Mouse (Mus musculus) frontal cortex, postnatal 36 days (tissue): ENCODE results near the gene C1ql4.
"Not testable (repeated sequence)": the region's sequence is repeated elsewhere in the genome, so short reads cannot be mapped to it uniquely, and the experiment has no call there.

Experiments used
- DNase-seq, 2 experiments: peaks; one replicate each; pipeline ENCODE4 v3.0.0; 2022; ENCODE audit warnings: low spot score in 2 of 2

The C1ql4 gene

DNA sequence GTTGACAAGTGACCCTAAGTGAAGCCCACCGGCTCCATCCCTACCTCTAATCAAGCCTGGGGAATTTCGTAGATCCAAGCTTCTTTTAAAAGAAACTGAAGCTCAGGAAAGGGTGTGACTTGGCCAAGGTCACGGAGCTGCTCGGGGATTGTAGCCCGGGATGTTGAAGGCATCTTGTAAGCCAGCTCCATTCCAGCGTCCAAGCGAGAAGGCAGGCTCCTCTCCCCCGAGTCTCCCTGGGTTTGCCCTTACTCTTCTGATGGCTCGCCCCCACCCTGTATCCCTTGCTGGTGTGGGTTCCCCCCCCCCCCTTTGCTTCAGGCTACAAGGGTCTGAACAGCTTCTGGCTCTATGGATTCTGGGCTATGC, 10.9 kb upstream of the C1ql4 start:
- no peak for DNase-seq

DNA sequence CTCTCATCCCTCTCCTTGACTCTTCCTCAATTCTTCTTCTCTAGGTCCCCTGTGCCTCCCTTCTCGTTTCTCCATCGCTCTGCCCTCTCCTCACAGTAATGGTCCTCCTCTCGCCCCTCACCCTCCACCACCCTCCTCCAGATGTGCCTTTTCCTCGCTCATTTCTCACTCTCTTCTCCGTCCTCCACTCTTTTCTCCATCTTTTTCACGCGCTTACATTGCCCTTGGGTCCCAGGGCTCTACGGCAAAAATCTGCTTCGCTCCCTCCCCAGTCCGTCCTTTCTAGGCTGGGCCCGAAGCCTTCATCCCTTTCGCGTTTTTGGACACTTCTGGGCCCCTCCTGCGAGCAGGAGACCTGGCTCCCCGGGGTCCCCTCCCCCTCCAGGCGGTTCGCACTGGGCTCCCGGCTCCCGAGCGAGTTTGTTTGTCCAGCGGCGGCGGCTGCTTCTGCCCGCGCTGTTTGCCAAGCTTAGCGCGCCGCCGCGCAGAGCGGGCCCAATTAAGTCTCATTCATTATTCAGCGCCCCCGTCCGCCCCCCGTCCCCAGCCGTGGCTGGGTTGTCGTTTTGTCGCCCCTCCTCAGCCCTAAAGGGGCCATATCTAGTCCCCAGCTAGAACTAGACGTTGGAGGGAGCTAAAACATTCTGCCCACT, 10.3 kb upstream of the C1ql4 start:
- no peak for DNase-seq

DNA sequence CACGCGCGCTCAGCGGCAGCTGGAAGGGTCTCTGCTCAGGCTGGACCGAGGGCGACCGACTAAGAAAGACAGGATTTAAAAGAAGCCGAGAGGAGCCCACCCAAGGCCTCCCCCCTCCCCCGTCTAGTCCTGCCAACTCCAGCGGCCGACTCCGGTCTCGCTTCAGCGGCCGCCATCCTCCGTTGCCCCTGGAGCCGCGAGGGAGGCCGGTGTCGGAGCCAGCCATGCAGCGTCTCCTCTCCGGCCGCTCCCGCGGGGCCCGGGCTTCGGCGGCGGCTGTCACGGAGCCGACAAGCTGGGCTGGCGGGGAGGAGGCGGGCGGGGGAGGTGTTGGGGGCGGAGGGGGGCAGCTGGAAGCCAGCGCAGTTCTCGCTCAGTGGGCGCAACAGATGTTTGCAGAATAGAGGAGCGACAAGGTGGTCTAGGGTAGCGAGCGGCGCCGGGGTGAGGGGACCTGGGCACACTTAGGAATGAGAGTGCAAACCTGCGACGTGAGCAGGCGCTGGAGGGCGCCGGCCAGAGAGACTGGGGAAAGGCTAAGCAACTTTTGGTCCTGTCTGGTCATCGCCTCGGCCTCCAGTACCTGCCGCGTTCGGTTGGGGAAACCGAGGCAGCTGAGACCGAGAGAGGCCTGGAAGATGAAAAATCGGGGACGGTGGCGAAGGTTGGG, 9.3 kb upstream of the C1ql4 start:
- DNase-seq = no peak

DNA sequence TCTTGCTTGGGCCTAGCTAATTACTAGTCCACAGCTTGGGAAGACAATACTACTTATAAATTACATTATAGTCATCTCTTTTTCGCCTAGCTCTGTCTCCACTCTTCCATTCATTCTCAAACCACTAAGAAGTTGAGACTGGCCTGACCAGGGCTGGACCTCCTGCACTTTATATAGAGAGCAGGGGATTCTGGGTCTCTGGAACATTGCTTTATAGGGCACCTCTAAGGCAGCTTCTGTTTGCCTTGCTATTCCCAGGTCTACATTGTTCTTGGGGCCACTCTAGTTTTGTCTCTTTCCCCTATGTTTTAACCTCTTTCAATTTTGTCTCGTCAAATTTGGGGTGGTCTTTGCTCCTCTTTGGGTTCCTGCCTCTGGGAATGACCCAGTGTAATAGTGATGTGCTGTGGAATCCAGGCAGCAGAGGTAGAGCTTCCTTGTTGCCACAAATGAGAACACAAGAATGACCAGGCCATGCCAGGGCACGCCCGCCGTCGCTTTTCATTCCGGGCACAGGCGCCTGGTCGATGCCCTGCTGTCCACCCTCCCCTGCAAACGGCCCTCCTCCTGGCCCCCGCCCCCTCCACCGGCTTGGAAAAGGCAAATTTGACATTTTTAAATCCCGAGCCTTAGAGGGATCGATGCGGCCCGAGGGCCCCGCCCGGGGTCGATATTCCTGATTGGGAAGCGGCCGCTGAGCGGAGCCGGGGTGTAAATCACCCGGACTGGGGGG, 8.6 kb upstream of the C1ql4 start:
- DNase-seq = no peak

DNA sequence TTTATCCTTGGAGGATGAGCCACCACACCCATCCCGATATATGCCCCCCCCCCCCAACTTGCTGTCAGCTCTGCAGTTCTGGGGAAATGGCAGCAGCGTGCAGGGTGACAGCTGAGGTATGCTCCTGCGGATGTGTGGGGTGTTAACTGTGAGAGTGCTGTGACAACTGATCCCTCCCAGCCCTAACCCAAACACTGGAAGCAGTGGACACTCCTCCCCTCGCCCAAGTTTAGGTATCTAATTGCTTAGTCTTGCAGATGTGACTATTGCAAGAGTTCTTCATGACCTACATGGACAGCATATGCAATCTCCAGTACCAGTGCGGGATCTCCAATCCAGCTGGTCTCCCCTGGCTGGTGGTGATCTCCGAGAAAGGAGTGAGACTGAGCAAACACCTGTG, 7.7 kb upstream of the C1ql4 start:
- DNase-seq = no peak

DNA sequence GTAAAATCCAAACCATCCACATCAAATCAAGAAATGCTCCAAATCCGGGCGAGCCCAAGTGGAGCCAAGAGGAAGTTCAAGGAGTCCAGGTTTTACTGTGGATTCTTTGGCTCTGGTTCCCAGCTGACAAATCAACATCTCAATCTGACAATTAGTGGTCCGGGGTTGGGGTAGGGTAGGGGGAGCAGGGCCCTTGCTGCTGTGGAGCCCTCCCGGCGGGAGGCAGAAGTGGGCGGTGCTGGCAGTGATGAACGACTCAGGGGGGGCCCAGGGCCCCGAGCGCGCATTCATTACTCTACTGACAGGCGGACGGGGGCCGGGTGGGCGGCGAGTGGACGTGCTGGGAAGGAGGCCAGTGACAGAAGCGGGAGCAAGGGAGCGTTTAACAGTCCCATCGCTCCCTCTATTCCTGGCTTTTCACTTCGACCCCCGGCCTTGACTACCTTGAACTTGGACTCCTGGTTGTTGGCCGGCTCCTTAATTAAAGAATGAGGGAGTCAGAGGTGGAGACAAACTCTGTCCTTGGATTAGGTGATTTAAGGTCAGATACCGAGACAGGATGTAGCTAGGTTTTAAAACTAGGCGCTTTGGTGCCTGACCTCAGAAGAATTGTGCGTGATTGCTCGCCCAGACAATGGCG, 7.1 kb upstream of the C1ql4 start:
- no peak for DNase-seq

DNA sequence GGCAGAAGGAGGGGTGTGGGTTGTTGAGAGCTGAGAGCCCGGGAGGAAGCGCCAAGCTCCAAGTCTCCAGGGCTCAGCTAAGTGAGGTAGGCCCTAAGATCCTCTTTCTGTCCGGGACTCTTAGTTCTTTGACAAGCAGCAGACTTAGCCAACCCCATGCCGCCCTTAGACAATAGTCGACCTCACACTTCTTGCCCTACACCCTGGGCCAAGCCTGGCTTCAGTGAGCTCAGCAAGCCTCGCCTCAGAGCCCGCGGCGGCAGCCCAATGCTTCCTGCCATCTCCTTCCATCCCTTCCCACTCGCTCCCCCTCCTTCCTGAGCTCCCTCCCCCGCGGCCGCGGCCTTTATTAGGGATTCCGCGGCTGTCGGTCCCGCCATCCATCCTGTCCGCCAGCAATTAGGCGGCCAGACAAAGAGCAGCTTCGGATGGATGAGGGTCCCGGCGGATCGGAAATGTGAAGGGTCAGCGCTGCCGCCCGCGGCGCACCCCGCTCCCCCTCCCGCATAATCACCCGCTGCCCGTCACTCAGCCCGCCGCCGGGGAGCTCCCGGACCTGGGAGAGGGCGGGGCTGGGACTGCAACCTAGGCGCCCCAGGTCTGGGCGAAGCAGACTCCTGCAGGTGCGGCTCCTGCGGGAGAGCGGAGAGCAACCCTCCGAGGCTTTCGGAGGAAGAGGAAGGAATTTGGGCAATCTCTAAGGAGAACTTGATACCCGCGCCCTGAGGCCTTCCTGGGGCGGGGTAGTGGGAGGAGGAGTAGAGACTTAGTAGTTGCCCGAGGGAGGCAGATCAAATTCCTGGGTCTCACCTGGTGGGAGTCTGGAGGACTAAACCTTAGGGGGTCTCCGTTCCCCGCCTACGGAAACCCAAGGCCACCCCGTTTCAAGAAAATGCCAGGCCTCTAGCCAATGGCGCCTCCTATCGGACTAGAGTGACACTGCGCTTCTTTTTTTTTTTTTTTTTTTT, 6.0 kb upstream of the C1ql4 start:
- DNase-seq = no peak

DNA sequence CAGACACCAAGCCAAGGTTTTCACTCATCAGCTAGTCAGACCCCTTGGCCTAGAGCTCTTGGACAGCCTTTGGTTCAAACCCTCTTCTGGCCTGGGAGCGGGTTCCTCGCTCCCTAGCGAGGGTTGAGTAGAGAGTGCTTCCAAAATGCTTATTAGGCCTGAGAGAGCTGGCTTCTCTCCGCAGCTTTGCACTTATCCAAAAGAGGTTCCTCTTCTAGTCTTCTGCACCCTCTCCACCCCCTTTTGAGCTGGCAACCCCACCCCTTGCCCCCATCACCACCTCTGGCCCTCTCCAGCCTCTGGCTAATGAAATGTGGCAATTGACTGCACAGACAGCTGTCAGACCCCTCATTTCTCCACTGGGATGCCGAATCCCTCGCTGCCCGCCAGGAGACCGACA, 5.3 kb upstream of the C1ql4 start, which contains the start of gene Dnajc22:
Gene Dnajc22 (plus strand): TSS at position 301 of the 400 bp plus-strand sequence.
- DNase-seq = no peak

DNA sequence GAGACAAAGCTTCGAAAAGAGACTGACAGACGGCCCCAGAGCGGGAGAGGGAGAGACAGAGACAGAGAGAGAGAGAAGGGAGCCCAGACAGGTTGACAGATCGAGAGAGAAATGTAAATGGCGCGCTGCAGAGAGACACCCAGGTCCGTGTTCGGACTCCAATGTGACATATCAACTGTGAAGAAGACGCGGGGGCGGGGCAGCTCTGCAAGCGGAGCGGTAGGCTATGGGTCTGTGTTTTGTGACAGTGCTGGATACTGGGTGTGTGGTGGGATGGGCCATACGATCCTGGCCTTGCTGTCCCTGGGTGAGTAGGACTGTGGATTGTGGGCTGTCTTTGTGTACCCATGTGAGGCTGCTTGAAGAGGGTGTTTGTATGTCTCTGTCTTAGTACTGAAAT, 1.5 kb upstream of the C1ql4 start:
- no peak for DNase-seq

DNA sequence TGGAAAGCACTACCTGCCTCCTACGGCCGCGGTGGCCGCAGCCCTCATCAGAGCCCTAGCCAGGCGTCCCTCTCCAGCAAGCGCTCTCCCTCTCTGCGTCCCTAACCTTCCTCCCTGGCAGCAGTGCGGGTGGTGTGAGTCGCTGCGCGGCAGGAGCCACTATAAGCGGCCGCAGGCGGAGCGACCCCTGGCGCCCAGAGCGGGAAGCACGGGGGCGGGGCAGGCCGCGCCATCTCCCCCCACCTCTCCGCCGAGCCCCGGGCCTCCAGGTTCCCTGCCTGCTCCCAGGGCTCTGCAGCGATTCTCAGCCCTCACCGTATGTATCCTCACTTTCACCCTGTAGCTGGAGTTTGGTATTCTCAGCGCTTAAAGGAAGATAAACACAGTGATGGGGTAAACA, 675 bp upstream of the C1ql4 start:
- DNase-seq = peak; percentile 32 to 50

DNA sequence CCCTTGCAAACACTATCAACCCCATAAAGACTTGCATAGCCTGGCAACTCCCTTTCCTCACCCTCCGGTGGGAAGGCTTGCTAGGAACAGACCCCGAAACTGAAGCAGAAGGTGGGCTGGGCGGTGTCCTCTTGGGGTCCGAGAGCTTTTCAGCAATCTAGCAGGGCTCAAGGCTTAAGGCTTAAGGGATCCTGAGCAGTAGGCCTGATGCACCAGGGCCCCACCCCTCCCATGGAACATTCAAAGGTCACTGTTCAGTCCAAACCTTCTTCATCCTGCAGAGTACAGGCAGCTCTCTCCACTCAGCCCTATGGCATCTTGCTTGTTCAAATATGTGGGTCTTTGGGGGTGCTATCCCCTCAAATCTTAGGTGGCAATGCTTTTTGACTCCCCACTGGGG, 1.6 kb downstream of the C1ql4 start:
- DNase-seq = no peak

DNA sequence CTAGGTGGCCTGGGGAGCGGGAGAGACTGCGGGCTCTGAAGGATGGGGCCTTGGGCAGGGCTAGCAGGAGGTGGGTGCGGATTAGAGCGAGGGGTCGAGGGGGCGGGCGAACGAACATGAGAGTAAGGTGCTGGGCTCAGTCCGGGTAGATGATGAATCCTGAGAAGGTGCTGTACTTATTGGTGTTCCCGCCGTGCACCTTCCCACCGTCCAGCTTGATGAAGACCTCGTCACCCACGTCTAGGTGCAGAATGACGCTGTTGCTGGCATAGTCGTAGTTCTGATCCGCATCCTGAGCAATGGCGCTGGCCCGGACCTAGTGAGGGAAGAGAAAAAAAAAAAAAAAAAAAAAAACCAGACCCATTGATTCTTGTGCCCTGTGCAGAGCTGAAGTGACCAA, 3.0 kb downstream of the C1ql4 start:
- DNase-seq = no peak

DNA sequence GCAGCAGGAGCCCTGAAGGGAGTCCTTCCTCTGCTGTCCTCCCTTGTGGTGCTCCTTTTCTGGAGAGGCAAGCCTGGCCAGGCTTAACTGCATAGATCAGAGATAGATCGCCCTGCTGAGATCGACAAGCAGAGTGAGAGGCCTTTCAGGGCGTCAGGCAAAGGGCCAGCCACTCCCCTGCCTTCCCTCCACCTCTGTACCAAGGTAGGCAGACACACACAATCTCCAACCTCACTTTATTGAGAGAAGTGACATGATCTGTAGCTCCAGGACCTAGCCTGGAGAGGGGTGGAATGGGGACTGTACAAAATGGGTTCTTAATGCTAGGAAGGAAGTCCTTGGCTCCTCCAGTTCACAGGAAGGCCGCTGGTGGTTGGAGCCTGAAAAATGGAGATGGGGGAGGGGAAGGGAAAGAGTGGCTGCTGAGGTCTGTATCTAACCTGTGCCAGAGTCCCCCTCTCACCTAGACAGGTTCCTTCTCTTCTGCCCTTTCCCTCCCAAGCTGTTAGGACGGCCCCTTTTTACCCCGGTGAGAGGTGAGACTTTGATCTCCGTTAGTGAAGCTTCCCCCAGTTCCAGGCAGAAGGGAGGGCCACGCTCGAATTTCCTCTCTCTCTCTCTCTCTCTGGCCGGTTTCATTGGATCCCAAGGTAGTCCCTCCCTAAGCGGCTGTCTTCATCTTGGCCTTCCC, 3.6 kb downstream of the C1ql4 start:
- DNase-seq = no peak

DNA sequence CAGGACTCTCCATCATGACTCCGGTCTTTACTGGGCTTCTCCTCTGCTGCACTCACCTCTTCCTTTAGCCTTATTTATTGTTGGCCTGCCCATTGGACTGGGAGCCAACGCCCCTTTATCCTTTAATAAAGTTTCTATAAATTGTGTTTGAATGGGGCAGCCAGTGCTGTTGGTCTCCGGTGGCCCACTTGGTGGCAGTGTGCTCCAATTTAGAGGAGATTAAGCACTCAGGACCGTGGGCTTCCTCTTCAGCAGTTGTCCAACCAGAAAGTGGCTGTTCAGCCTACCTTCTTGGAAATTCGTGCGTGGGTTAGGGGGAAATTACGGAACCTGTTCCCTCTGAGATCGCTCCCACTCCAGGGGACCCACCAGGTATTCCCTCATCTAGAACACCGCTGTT, 4.4 kb downstream of the C1ql4 start:
- peak in 1 of 2 experiments; percentile 52 for DNase-seq

DNA sequence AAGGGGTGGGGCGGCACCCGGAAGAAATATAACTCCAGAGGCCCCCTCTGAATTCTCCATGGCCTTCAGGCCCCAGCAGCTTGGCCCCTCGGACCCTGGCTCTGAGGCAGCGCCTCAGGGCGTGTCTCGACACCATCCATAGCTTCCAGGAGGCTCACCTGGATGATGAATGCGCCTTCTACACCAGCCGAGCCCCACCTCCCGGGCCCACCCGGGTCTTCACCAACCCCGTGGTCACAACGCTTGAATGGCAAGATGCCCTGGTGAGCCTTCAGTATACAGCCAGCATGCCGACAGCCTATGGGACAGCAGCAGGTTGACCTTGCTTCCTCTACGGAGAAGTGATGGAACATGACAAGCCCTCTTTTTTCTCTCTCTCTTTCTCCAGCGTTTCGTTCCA, 4.8 kb downstream of the C1ql4 start:
- no peak for DNase-seq

DNA sequence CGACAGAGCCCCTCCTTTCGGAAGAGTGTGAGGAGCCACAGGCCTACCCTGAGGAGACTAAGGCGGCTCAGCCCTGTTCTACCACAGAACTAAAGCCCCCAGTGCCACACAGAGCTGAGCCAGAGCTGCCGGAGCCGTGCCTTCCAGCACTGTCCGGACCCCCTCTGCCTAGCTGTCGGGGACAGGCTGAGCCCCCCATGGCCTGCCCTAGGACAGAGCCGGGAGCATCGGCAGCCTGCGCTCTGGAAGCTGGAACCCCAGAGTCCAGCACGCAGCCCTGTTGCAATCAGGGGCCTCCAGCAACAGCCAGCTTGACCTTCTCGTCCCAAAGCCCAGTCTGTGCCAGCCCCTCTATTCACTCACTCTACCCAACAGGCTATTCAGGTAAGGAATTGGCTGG, 5.3 kb downstream of the C1ql4 start:
- no peak for DNase-seq

DNA sequence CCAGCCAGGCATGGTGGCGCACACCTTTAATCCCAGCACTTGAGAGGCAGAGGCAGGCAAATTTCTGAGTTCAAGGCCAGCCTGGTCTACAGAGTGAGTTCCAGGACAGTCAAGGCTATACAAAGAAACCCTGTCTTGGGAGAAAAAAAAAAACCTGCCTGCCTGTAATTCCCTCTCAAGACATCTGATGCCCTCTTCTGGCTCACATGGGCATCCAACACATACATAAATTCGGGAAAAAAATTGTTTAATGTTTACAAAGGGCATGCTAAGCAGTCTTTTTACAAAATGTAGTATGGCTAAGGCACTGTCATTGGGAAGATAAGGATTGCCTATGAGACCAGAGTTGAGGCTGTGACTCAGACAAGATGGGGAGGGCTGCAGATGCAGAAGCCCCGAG, 7.8 kb downstream of the C1ql4 start:
- DNase-seq = no peak

DNA sequence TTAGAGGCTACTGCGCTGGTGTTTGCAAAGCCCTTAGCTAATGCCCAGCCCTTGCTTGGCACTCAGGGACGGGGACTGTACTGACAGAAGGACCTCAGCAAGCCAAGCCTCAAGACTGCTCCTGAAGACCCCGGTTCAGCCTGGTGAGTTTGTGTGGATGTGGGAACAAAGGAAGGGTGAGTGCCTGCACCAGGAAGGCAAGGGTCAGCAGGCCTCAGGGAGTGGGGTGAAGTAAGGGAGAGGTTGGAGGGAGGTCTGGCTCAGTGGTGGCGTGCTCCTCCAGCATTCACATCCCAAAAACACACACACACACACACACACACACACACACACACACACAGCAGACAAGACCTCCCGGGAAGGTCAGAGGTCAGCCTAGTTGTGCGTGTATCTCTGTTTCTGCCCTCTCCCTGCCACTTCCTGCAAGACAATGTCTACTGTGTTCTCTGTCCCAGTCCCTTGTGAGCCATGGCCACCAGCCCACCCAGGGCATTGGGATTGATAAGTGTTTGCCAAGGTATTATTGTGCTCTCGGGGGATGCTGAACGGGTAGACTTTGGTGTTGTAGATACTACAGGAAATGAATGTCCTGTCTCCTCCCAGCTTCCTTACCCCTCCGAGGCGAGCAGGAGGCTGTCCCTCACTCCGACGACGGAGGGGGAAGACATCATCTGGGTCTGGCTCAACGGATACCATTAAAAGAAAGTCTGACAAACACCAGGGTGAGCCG, 9.3 kb downstream of the C1ql4 start:
- no peak for DNase-seq

DNA sequence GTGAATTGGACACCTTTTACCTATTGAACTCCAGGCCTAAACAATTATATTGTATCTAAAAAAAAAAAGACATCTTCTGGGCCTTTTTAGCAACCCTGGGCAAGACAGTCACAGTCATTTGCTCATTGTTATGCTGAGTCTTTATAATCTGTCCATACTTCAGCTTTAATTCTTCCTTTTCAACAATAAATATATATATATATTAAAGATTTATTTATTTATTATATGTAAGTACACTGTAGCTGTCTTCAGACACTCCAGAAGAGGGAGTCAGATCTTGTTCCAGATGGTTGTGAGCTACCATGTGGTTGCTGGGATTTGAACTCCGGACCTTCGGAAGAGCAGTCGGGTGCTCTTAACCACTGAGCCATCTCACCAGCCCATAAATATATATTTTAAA, 11.6 kb downstream of the C1ql4 start:
- DNase-seq = not testable (repeated sequence)
